Mouse (Mus musculus) midbrain, embryonic 16.5 days (tissue): ENCODE measurements around the gene Pitpnm2. TPM values are rescaled to one million over a fixed set of nuclear protein-coding genes. Genes with fewer than 3 reads are reported as not detected.

ENCODE experiments used
- ATAC-seq: fragments of 200-750 bp; cut with Nextera tagmentation; 2 replicates; pipeline ENCODE4 v1.8.0; 2017; ENCODE audit warnings: moderate TSS enrichment
- H3K27ac ChIP-seq: fragments of 300-500 bp; sonication (generic); 2 replicates; pipeline ENCODE4 v1.5.1; 2014; ENCODE audit warnings: mild to moderate bottlenecking, low read length, mixed read lengths
- H3K27me3 ChIP-seq: fragments of 300-500 bp; sonication (generic); 2 replicates; pipeline ENCODE4 v1.6.1; 2014; ENCODE audit warnings: low read depth, low read length, mixed read lengths; ENCODE audit not compliant: control insufficient read depth, insufficient read depth
- H3K36me3 ChIP-seq: fragments of 300-500 bp; sonication (generic); 2 replicates; pipeline ENCODE4 v1.6.1; 2014; ENCODE audit warnings: mild to moderate bottlenecking, low read length, moderate library complexity, mixed read lengths; ENCODE audit not compliant: control insufficient read depth, insufficient read depth
- H3K4me1 ChIP-seq: fragments of 300-500 bp; sonication (generic); 2 replicates; pipeline ENCODE4 v1.6.1; 2014; ENCODE audit warnings: mild to moderate bottlenecking, low read length, mixed read lengths; ENCODE audit not compliant: control insufficient read depth, insufficient read depth
- H3K4me2 ChIP-seq: fragments of 300-500 bp; sonication (generic); 2 replicates; pipeline ENCODE4 v1.6.1; 2014; ENCODE audit warnings: mild to moderate bottlenecking, low read length, mixed read lengths
- H3K4me3 ChIP-seq: fragments of 300-500 bp; sonication (generic); 2 replicates; pipeline ENCODE4 v1.5.1; 2014; ENCODE audit warnings: low read depth, mild to moderate bottlenecking, low read length, moderate library complexity, mixed read lengths
- H3K9ac ChIP-seq: fragments of 300-500 bp; sonication (generic); 2 replicates; pipeline ENCODE4 v1.6.1; 2014; ENCODE audit warnings: low read depth, low read length, mixed read lengths
- H3K9me3 ChIP-seq: fragments of 300-500 bp; sonication (generic); replicated peaks from 2 replicates; pipeline ENCODE4 v1.6.1; 2014; ENCODE audit warnings: mild to moderate bottlenecking, low read length, mixed read lengths; ENCODE audit not compliant: control insufficient read depth, poor library complexity, severe bottlenecking
- WGBS: fragments of 180-500 bp; shearing (Covaris S2); extraction: QIAGEN DNeasy Blood & Tissue Kit; methylation state at CpG from one replicate; pipeline ENCODE4 v1.1.7; 2014; 5-methylcytosine and 5-hydroxymethylcytosine counted together
- polyA plus RNA-seq: library from polyadenylated mRNA; unstranded; fragments of >200 nt; fragmentation: Nextera tagmentation; extraction: Ambion mirVana; gene quantifications from 2 replicates; pipeline ENCODE4 v1.2.1, GENCODE M21; 2015

The Pitpnm2 gene
- polyA plus RNA-seq, 1 experiment from 2014 or later = 10.9 TPM

GRCm38 (mm10) chr5:124098923-124099322 lies 150.6 kb downstream of the Pitpnm2 start:
- WGBS = 86% methylated on average over 2 of the region's 2 CpGs
- no peak overlapping the region for H3K4me2 ChIP-seq
- no peak overlapping the region for H3K9ac ChIP-seq
- H3K9me3 ChIP-seq = no peaks in the 10 kb centered on the region
- no peak overlapping the region for H3K27ac ChIP-seq
- no peaks in the 10 kb centered on the region for H3K27me3 ChIP-seq
- no peak overlapping the region for H3K4me3 ChIP-seq
- no peaks in the 10 kb centered on the region for H3K36me3 ChIP-seq
- no peak for ATAC-seq
- H3K4me1 ChIP-seq = no peaks in the 10 kb centered on the region

DNA sequence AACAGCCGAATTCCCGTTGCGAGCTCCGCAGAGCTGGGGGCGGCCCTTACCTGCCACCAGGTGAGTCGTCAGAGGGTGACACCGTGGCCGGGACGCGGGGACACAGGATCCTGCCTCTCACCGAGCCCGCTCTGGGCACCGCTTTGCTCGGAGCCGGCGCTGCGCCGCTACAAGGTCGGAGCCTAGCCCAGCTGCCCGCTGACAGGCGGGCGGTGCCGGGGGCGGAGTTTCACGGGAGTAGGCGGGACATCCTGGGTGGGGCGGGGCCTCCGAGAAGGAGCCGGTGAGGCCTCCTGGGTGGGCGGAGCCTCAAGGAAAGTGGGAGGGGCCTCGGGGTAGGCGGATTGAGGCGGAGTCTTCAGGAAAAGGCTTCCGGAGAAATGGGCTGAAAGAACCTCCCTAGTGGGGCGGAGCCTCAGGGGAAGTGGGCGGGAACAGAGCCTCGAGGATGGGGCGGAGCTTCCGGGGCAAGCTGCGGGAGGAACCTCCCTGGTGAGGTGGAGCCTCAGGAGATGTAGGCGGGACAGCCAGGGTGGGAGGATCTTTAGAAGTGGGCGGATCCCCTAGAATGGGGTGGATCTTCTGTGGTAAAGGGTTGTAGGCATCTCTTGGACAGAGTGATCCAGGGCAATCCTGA lies 153.8 kb downstream of the Pitpnm2 start, which contains the start of gene Abcb9:
Gene Abcb9, minus strand, starts transcription at position 203 of the 637 bp plus-strand sequence.
- Histone ChIP-seq H3K27ac (0 out of 2 replicates have a peak within 1 kb of the TSS, but pooled peaks have one; percentile 23), H3K4me3 (peak within 1 kb of the TSS; percentile 61), H3K27me3 (no peaks in the 10 kb centered on the region), H3K36me3 (no peaks in the 10 kb centered on the region), H3K4me2 (peak within 1 kb of the TSS; percentile 63), H3K9ac (peak within 1 kb of the TSS; percentile 77), H3K4me1 (no peaks in the 10 kb centered on the region), H3K9me3 (no peaks in the 10 kb centered on the region)
- WGBS = 2% methylated on average over 42 of the region's 42 CpGs
- peak; percentile 82 for ATAC-seq

DNA sequence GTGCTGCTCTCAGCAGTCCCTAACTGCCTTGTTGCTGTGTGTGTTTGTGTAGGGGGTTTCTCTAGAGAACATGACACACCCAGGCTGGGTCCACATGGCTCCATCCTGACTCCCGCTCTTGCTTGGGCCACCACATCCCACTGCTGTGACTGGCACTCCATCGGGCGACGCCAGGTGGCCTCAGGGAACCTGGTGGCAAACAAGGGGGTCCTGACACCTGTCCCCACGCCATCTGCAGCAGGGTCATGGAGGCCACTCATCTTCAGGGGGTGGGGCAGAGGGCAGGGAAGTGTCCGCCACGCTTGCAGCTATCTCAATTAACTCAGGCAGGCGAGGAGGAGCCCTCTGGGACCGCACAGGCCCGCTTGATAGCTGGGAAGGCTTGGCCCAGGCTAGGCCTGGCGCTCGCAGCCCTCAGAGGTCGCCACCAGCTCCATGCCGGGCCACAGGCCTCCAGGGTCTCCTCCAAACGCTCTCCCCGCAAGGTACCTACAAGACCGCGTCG lies 154.4 kb downstream of the Pitpnm2 start:
- no peaks in the 10 kb centered on the region for H3K4me1 ChIP-seq
- peak; percentile 70 for ATAC-seq
- H3K36me3 ChIP-seq = no peaks in the 10 kb centered on the region
- H3K4me2 ChIP-seq = peak overlapping the region; percentile 63
- H3K4me3 ChIP-seq = peak overlapping the region; percentile 61
- 0 out of 2 replicates have a peak overlapping the region, but pooled peaks have one; percentile 23 for H3K27ac ChIP-seq
- 11% methylated on average over 19 of the region's 19 CpGs for WGBS
- no peaks in the 10 kb centered on the region for H3K9me3 ChIP-seq
- no peaks in the 10 kb centered on the region for H3K27me3 ChIP-seq
- H3K9ac ChIP-seq = peak overlapping the region; percentile 77

GRCm38 (mm10) chr5:124093852-124094604 lies 155.5 kb downstream of the Pitpnm2 start:
- Histone ChIP-seq H3K4me2 (peak overlapping the region; percentile 63; the same call in 1 of the 2 replicates), H3K4me1 (no peaks in the 10 kb centered on the region), H3K9ac (no peak overlapping the region; the same call in 1 of the 2 replicates), H3K9me3 (no peaks in the 10 kb centered on the region), H3K27ac (no peak overlapping the region), H3K27me3 (no peaks in the 10 kb centered on the region), H3K4me3 (no peak overlapping the region), H3K36me3 (peaks cover 3% of the 10 kb centered on the region; the same call in 1 of the 2 replicates)
- 83% methylated on average over 12 of the region's 12 CpGs for WGBS
- no peak for ATAC-seq

GRCm38 (mm10) chr5:124093120-124093794 lies 156.3 kb downstream of the Pitpnm2 start:
- Histone ChIP-seq H3K9me3 (no peaks in the 10 kb centered on the region), H3K4me3 (no peak overlapping the region), H3K4me2 (peak overlapping the region; percentile 8; the same call in 1 of the 2 replicates), H3K4me1 (no peaks in the 10 kb centered on the region), H3K9ac (no peak overlapping the region; the same call in 1 of the 2 replicates), H3K27me3 (no peaks in the 10 kb centered on the region), H3K27ac (no peak overlapping the region), H3K36me3 (peaks cover 3% of the 10 kb centered on the region; the same call in 1 of the 2 replicates)
- ATAC-seq = no peak
- 79% methylated on average over 11 of the region's 11 CpGs for WGBS

- Histone ChIP-seq H3K4me1 (no peaks in the 10 kb centered on the region), H3K36me3 (peaks cover 3% of the 10 kb centered on the region; the same call in 1 of the 2 replicates), H3K9ac (no peak overlapping the region), H3K4me2 (no peak overlapping the region), H3K4me3 (no peak overlapping the region), H3K9me3 (no peaks in the 10 kb centered on the region), H3K27ac (no peak overlapping the region), H3K27me3 (no peaks in the 10 kb centered on the region; the same call in 1 of the 2 replicates)
- ATAC-seq = no peak
- 72% methylated on average over 9 of the region's 9 CpGs for WGBS
Observed at GRCm38 (mm10) chr5:124091951-124092406, 157.6 kb downstream of the Pitpnm2 start.

DNA sequence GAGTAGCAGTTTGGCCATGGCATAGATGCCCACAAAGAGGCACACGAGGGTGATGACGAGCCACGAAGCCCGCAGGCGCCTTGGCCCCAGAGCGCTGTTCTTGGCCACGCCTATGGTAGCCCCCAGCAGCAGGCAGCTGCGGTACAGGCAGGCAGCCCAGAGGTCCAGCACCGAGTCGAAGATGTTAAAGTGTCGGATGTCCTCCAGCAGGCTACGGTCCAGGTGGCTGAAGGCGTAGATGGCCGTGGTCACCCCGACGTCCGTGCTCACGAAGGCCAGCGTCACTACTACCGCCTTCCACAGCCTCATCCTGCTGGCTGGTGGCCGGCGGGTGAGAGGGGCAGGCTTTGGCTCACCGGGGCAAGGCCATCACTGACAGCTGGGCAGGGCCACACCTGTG lies 159.7 kb downstream of the Pitpnm2 start:
- Histone ChIP-seq H3K4me1 (no peaks in the 10 kb centered on the region), H3K36me3 (peaks cover 3% of the 10 kb centered on the region; the same call in 1 of the 2 replicates), H3K27me3 (no peaks in the 10 kb centered on the region; the same call in 1 of the 2 replicates), H3K9me3 (no peaks in the 10 kb centered on the region), H3K4me2 (no peak overlapping the region), H3K9ac (no peak overlapping the region), H3K27ac (no peak overlapping the region), H3K4me3 (no peak overlapping the region)
- WGBS = 89% methylated on average over 23 of the region's 23 CpGs
- no peak for ATAC-seq

GRCm38 (mm10) chr5:124086876-124087275 lies 162.7 kb downstream of the Pitpnm2 start:
- no peaks in the 10 kb centered on the region for H3K4me1 ChIP-seq
- no peaks in the 10 kb centered on the region; the same call in 1 of the 2 replicates for H3K27me3 ChIP-seq
- H3K4me2 ChIP-seq = no peak overlapping the region
- ATAC-seq = no peak
- H3K27ac ChIP-seq = no peak overlapping the region
- no peak overlapping the region for H3K9ac ChIP-seq
- WGBS = 85% methylated on average over 4 of the region's 4 CpGs
- H3K4me3 ChIP-seq = no peak overlapping the region
- peaks cover 3% of the 10 kb centered on the region; the same call in 1 of the 2 replicates for H3K36me3 ChIP-seq
- no peaks in the 10 kb centered on the region for H3K9me3 ChIP-seq
